Mouse (Mus musculus): ENCODE measurements around the gene Plxna4.
A peak's percentile ranks its signal among the peaks of the same experiment; 100 is the strongest.

The Plxna4 gene

GRCm38 (mm10) chr6:32346015-32346414 is 242.0 kb downstream of the Plxna4 start:
- DNase-seq (ENCODE audit: low spot score in 2 of 2): no peak

DNA sequence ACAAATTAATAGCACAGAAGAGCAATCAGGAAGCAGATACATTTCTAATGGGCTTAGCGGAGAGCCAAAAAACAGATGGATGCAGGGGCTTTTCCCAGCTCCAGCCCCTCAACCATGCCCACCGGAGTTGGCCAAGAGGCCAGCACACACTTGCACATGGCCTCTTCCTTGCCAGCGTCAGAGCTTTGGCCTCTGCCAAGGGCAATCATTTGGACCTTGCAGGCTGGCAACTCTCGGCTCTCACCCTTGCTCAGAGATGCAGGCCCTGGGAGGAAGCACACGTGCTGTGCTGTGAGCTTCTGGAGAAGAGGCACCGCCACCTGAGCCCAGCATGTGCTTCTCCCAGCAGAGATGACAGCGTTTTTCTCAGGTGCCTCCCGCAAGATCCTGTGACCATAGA is 245.3 kb downstream of the Plxna4 start:
- no peak for DNase-seq (ENCODE audit: low spot score in 2 of 2)

DNA sequence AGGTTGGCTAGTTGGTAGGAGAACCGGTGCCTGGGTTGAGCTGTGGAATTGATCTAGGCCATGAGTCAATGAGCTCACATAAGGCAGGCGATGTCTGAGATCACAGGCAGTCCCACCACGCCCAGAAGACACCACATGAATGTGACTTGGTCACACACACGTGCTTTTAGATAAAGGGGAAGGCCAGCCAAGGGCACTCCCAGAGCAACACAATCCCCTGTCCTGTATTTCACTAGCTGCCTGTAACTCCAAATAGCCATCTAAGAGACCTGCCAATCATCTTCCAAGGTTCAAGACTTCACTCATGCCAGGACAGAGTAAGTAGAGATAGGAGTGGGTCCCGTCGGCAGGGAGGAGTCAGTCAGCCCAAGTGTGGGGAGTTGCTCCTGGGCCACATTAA is 245.7 kb downstream of the Plxna4 start:
- DNase-seq (ENCODE audit: low spot score in 2 of 2): no peak

- no peak for DNase-seq (ENCODE audit: low spot score in 2 of 2)
These were observed 249.5 kb downstream of the Plxna4 start for GRCm38 (mm10) chr6:32338416-32338943.

- DNase-seq (ENCODE audit: low spot score in 2 of 2): no peak
These were observed 256.7 kb downstream of the Plxna4 start for GRCm38 (mm10) chr6:32331281-32331680.

DNA sequence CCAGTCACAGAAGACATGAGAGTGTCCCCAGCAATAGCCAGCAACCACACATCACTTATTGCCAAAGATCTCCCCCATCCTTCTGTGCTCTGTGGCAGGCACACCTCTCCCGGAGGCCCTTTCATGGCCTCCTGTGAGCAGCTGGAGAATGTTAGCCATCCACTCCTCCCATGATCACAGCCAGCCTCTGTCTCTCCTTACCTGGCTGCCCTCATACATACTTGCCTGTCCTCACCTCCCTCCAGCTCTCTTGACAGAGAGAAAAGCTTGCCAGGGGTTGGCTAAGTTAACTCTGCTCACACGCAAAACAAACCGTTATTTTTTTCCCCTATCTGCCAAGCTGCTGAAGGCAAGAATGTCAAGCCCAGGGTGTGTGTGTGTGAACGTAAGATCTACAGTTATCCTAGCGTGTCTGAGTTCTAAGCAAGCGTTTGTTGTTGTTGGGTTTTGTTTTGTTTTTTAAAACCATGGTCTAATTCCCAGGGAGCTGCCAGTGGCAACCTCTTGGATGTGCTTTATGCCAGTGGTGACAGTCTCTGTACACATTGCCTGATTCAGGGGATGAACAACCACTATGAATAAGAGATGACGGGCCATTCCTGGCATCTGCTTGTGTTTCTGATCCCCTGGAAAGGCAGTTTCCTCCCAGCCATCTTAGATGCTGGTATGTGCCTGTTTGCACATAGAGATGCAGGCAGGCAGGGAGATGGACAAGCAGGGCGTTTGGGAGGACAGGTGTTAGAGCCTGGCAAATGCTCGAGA is 257.8 kb downstream of the Plxna4 start:
- no peak for DNase-seq (ENCODE audit: low spot score in 2 of 2)

DNA sequence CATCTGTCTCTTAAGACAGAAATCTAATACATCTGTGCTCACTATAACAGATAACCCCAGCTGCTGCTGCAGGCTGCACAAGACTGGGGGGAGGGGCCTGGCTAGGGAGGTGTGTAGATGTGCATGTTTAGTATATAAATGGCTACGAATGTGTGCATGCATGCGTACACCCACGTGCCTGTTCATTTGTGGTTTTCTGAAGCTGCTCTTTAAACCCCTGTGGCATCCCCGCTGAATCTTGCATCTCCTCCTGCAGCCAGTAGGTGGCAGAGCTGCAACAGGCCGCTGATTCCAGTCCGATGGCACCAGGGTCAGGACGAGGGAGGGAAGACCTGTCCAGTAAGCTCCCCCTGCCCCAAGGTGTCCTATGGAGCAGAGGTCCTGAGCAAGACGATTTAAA is 260.0 kb downstream of the Plxna4 start:
- peak; percentile 5 to 7 for DNase-seq (ENCODE audit: low spot score in 2 of 2)

GRCm38 (mm10) chr6:32327173-32327572 is 260.8 kb downstream of the Plxna4 start:
- no peak for DNase-seq (ENCODE audit: low spot score in 2 of 2)

DNA sequence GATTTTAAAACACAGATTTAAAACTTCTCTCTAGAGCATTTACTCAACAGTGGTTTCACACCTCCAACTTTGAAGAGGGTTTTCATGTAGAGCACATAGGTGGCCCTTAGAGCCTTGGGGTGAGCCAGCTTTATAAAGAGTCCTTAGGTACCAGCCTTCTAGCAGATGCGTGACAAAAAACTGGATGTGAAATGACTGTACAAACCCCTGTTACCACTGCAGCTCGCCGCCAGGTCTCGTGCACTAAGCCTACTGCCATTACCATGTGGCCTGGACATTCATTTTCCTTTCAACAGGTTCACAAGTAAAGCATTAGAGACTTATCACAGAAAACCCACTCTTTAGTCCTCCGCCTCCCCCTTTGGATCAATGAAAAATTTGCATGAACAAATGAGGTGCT is 261.6 kb downstream of the Plxna4 start:
- DNase-seq (ENCODE audit: low spot score in 2 of 2): no peak

DNA sequence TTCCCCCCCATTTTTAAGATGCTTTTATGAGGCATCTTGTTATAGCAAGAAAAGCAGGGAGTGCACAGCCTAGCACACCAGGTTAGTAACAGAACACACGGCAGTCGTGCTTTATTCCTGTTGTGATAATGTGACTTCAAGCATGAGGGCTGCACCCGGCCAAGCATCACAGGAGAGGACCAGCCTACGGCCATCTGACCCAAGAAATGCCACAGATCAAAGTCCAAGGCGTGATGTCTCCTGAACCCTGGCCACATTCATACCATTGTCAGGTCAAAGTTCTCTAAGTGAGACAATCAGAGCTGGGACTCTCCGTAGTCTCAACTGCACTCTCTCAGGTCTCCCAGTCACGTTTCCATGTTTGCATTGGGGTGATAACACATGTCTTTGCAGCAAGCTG is 262.1 kb downstream of the Plxna4 start:
- no peak for DNase-seq (ENCODE audit: low spot score in 2 of 2)

DNA sequence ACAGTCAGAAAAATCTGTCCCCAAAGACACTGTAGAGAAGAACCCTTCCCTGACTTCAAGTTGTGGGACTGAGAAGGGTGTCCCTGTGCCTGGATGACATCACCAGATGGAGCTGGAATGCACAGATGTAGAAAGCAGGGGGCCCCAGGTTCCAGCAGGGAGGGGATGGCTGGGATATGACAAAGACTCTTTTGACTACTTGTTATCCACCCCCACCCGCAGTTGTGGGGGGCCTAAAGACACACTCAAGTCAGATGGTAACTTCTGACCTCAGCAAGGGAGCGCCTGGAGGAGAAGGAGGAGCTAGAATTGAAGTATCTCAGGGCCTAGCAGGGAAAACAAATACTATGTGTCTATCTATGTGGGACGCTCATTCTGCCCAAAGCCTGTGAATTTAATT is 266.8 kb downstream of the Plxna4 start:
- no peak for DNase-seq (ENCODE audit: low spot score in 2 of 2)

- no peak for DNase-seq (ENCODE audit: low spot score in 2 of 2)
These were observed 267.7 kb downstream of the Plxna4 start for GRCm38 (mm10) chr6:32320254-32320653.

- no peak for DNase-seq (ENCODE audit: low spot score in 2 of 2)
These were observed 270.5 kb downstream of the Plxna4 start for GRCm38 (mm10) chr6:32317470-32317869.

GRCm38 (mm10) chr6:32315011-32315450 is 273.0 kb downstream of the Plxna4 start:
- DNase-seq (ENCODE audit: low spot score in 2 of 2): no peak

DNA sequence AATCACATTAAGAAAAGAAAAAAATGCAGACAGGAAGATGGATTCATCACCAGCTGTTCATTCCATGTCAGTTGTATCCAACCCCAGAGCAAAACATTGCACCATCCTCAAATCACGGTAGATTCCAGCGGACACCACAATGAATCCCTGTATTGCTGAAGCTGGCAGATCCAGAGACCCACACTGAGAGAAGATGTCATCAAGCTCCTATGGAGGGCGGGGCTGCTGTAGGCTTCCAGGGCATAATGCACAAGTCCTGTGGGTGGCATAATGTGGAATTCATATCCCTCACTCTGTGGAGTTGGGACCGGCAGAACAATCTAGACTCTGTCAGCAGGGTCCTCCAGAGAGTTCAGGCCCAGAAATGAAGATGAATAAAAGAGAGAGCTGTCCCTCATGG is 278.8 kb downstream of the Plxna4 start:
- DNase-seq (ENCODE audit: low spot score in 2 of 2): no peak

DNA sequence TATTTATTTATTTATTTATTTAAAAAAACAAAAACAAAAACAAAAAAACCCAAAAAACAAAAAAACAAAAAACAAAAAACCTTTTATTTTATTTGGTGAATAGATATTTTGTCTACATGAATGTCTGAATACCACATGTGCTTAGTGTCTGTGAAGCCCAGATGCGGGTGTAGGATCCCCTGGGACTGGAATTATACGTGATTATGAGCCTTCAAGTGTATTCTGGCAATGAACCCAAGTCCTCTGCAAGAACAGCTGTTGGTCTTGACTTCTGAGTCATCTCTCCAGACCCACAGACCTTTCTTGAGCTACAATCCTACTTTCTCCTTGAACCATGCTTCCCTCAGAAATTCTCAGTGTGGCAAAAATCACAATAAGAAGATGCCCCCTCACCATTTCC is 287.4 kb downstream of the Plxna4 start:
- DNase-seq (ENCODE audit: low spot score in 2 of 2): no peak

DNA sequence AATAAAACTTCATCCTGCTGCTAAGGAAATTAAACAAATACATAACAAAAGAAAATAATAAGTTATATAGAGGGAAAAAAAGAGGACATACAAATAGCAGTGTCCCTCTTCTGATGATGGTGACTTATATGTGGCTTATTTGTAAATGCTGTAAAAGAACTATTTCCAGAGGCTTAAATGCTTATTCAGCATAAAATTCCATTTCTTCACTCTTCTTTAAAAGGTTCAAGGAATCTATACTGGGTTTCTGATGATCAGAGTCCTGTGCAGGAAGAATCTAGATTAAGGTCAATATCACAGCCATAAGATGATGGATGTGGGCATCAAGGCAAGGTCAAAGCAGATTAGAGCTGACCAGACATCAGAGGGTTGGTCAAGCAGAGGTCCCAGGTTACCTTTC is 306.5 kb downstream of the Plxna4 start:
- no peak for DNase-seq (ENCODE audit: low spot score in 2 of 2)

- DNase-seq (ENCODE audit: low spot score in 2 of 2): no peak
These were observed 307.3 kb downstream of the Plxna4 start for GRCm38 (mm10) chr6:32280728-32281127.

DNA sequence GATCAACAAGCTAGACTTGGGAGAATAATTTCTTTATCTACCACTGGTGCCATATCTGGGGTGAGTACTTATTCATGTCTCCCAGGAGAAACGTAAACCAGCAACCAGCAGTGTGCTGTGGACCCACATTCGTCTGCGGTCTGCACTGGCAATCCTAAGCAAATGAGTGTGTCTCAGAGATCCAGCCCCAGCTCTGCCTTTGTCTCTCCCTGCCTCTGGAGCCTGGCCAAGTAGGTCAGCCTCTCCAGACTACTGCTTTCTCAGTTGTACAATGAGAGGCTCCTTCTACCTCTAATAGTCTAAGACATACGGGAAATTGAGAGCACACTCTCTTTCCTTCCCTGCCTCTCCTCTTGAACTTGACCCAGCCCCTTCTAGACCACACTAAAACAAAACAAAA is 316.5 kb downstream of the Plxna4 start:
- no peak for DNase-seq (ENCODE audit: low spot score in 2 of 2)

DNA sequence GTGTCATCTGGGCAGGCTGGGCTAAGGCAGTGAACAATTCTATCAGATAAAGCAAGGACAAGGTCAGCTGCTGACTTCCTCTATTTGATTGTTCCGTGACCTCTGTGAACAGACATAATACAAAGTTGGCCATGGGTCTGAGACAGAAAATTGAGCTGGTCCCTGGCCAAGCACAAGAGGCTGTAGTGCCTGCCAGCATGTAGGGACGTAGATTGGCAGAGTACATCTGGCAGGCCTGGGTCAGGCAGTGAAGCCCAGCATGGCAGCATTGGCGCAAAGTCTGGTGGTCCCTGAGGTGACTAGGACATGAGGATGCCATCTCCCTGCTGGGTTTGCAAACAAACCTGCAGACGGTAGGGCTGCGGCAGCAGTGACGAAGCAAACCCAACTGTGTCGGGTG is 321.9 kb downstream of the Plxna4 start:
- DNase-seq (ENCODE audit: low spot score in 2 of 2): no peak

DNA sequence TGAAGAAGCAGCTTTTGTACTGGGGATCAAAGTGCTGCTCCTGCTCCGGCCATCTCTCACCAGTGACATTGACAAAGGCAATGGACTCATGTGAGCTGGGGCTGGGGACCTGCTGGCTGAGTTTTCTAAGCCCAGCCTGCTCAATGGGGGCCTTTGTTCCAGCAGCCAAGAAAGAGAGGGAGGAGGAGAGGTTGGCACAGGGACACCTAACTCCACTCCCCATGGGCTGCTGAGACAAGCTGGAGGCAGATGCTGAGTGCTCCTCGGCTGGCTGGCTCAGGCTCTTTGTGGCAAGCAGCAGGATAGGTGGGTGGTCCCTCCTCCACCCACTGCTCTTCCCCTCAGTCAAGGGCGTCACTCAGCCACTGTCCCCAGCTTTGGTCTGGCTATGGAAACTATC is 326.7 kb downstream of the Plxna4 start:
- no peak for DNase-seq (ENCODE audit: low spot score in 2 of 2)

- no peak for DNase-seq (ENCODE audit: low spot score in 2 of 2)
These were observed 327.7 kb downstream of the Plxna4 start for GRCm38 (mm10) chr6:32260341-32260740.

DNA sequence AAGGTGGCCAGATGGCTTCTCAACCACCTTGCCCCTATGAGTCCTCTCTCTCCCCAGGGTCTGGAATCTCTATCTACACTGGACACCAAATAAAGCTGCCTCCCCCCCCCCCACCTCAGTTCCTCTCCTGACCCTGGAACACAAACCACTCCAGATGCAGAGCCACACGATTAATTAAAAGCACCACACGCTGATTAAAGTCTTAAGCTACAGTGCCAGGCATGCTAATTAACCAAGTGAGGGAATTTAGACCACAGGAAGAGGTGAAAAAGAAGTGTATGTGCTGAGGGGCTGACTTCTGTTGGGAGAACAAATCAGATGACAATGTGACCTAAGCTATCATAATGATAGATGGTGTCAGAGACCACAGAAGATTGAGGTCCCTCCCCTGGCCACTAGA is 332.8 kb downstream of the Plxna4 start:
- DNase-seq (ENCODE audit: low spot score in 2 of 2): no peak

DNA sequence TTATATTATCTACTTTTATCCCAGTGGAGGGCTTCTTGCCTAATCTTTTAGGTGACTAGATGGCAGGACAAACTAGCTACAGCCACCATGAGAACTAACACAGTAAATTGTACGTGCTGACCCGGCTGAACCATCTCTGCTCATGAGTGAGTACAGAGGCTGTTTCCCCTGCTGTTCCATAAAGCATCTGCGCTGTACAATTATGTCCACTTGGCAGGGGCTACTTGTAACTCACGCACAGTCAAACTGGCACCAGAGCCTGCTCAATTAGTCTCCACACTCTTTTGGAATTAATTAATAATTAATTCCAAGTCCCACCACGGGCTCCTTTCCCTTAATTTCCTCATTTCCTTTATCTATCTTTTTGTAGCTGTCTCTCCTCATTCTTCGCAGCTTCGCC is 335.8 kb downstream of the Plxna4 start:
- no peak for DNase-seq (ENCODE audit: low spot score in 2 of 2)

Measured in natural killer cell, adult 2 months (primary cell).